Mouse (Mus musculus) urinary bladder, adult 2 months (tissue): ENCODE results near the gene Asgr2. TPM values are rescaled to one million over a fixed set of nuclear protein-coding genes. Genes with fewer than 3 reads are reported as not detected.
"Not testable (repeated sequence)": the region's sequence is repeated elsewhere in the genome, so short reads cannot be mapped to it uniquely, and the experiment has no call there.

Source experiments
- DNase-seq: peaks from one replicate; pipeline ENCODE4 v3.0.0; 2022; ENCODE audit warnings: low spot score
- polyA plus RNA-seq: library from polyadenylated mRNA; depleted of rRNA; stranded (reverse); fragments of >200 nt; gene quantifications from 2 replicates; pipeline ENCODE4 v1.2.3, GENCODE M21; 2012; rRNA removed

The Asgr2 gene
- 2.0 and 2.5 TPM in 2 replicates for polyA plus RNA-seq

GRCm38 (mm10) chr11:70091986-70092783, at the start of gene Asgr2:
Gene Asgr2, plus strand, starts transcription at chr11:70092644.
- no peak for DNase-seq

- DNase-seq: no peak
Measured at GRCm38 (mm10) chr11:70043665-70044064, 48.8 kb upstream of the Asgr2 start.

GRCm38 (mm10) chr11:70045435-70045834, 47.0 kb upstream of the Asgr2 start:
- no peak for DNase-seq

GRCm38 (mm10) chr11:70049366-70049765, 43.1 kb upstream of the Asgr2 start:
- DNase-seq: no peak

- DNase-seq: no peak
Measured at GRCm38 (mm10) chr11:70049816-70050215, 42.6 kb upstream of the Asgr2 start.

GRCm38 (mm10) chr11:70053156-70053555, 39.3 kb upstream of the Asgr2 start:
- DNase-seq: no peak

- no peak for DNase-seq
Measured at GRCm38 (mm10) chr11:70053898-70054570, 38.4 kb upstream of the Asgr2 start, which contains the start of gene Asgr1. Gene Asgr1, plus strand, starts transcription at chr11:70054085.

- DNase-seq: peak; percentile 47
Measured at GRCm38 (mm10) chr11:70055618-70056214, 36.7 kb upstream of the Asgr2 start.

GRCm38 (mm10) chr11:70057805-70058204, 34.6 kb upstream of the Asgr2 start:
- DNase-seq: no peak

- no peak for DNase-seq
Measured at GRCm38 (mm10) chr11:70059930-70060329, 32.5 kb upstream of the Asgr2 start.

- DNase-seq: no peak
Measured at GRCm38 (mm10) chr11:70063053-70063452, 29.4 kb upstream of the Asgr2 start.

- no peak for DNase-seq
Measured at GRCm38 (mm10) chr11:70066701-70067100, 25.7 kb upstream of the Asgr2 start.

- DNase-seq: no peak
Measured at GRCm38 (mm10) chr11:70068245-70068644, 24.2 kb upstream of the Asgr2 start.

- no peak for DNase-seq
Measured at GRCm38 (mm10) chr11:70070057-70070456, 22.4 kb upstream of the Asgr2 start.

GRCm38 (mm10) chr11:70070603-70071002, 21.8 kb upstream of the Asgr2 start:
- DNase-seq: not testable (repeated sequence)

- DNase-seq: peak; percentile 55
Measured at GRCm38 (mm10) chr11:70074379-70075071, 17.9 kb upstream of the Asgr2 start.

- no peak for DNase-seq
Measured at GRCm38 (mm10) chr11:70075581-70075980, 16.9 kb upstream of the Asgr2 start.

- no peak for DNase-seq
Measured at GRCm38 (mm10) chr11:70077441-70077840, 15.0 kb upstream of the Asgr2 start.

GRCm38 (mm10) chr11:70079175-70079574, 13.3 kb upstream of the Asgr2 start:
- no peak for DNase-seq

GRCm38 (mm10) chr11:70079928-70080327, 12.5 kb upstream of the Asgr2 start:
- DNase-seq: no peak

GRCm38 (mm10) chr11:70080803-70081590, 11.4 kb upstream of the Asgr2 start:
- DNase-seq: no peak
